Mouse (Mus musculus): Measurements from ENCODE around the gene Rictor. TPM values are rescaled to one million over a fixed set of nuclear protein-coding genes. Genes with fewer than 3 reads are reported as not detected.

The Rictor gene
- total RNA-seq, 2 experiments from 2014 or later = 24.3 to 26.0 TPM

Other genes starting within 250 kb of the Rictor start
- gene Fyb, start 185.5 kb upstream of the Rictor start, total RNA-seq (2015) = 319 and 334 TPM in 2 replicates
- gene Fyb, start 185.5 kb upstream of the Rictor start, total RNA-seq (2017) = 128 and 161 TPM in 2 replicates
- gene Osmr, start 166.6 kb downstream of the Rictor start, total RNA-seq (2015) = 0.02 TPM in 1 of 2 replicates, not detected in the other
- 0.77 TPM in 1 of 2 replicates, not detected in the other for gene Osmr, start 166.6 kb downstream of the Rictor start, total RNA-seq (2017)

All from megakaryocyte, adult 5-6 weeks (primary cell).